ENCODE assay signal across 8 mouse cellular contexts in the genomic region with DNA sequence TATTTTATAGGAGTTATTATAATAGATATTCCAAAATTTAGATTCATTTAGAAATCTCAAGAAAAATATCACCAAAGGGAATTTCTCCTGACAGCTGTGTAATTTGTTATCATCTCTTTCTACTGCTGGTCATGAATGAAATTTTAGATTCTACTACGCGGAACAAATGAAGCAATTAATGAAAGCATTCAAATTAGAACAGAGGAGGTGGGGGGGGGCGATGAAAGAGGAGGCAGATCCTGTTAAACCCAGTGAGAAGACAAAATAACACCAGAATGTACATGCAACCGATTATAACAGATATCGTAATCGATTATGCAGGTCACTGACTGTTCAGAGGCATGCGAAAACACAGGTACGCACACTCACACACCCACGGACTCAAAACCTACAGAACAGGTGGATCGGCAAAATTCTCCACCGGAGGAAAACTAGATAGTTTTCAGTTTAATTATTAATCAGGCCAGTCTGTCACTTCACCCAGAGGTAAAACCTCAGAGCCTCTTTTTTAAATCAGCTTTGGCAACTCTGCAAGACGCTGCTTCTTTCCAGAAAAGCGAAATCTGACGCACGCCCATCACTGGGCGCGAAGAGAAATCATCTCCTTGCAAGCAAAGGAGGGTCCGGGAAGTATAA. TPM values are rescaled to one million over a fixed set of nuclear protein-coding genes. Genes with fewer than 3 reads are reported as not detected.
DNase-seq lines count a peak whose midpoint lies in the region; ATAC-seq and TF ChIP-seq lines count a peak whose summit lies in the region.

No protein-coding gene starts in this region.

- H3K36me3 ChIP-seq in hindbrain, postnatal 0 days (ENCODE audit: insufficient read depth, low read length): no peaks in the 10 kb centered on the region

- no peaks in the 10 kb centered on the region for H3K4me1 ChIP-seq in lung, adult 2 months (ENCODE audit: control insufficient read depth, insufficient read depth, low read length)
- H3K4me1 ChIP-seq in hindbrain, postnatal 0 days (ENCODE audit: insufficient read depth, low read length): 0 out of 2 replicates have a peak, but pooled peaks cover 3% of the 10 kb centered on the region

- DNase-seq in lung, adult 2 months: no peak
- DNase-seq in lung, postnatal 25 days (ENCODE audit: low spot score): no peak
- DNase-seq in hindbrain, postnatal 0 days (ENCODE audit: low spot score): peak; percentile 46
- DNase-seq in lung, postnatal 36 days: peak; percentile 7
- DNase-seq in right cerebral cortex, adult 18-20 months: no peak

- H3K27ac ChIP-seq in hindbrain, postnatal 0 days: peak overlapping the region; percentile 84

- TF ChIP-seq CTCF in lung, adult 2 months (IDR thresholded peaks at IDR 0.05; ENCODE audit: insufficient read depth, low read length): no peak
- no peak for TF ChIP-seq CTCF in hindbrain, postnatal 0 days (IDR thresholded peaks at IDR 0.05; ENCODE audit: low read depth)

- no peak for TF ChIP-seq POLR2A in lung, adult 2 months (IDR thresholded peaks at IDR 0.05; ENCODE audit: borderline replicate concordance, extremely low read depth, low read depth, low read length)

- ATAC-seq in common myeloid progenitor, adult 5-6 weeks (replicated peaks; ENCODE audit: low read depth, poor library complexity, severe bottlenecking): 0 out of 2 replicates have a peak, but pooled peaks have one; percentile 7
- no peak for ATAC-seq in hindbrain, postnatal 0 days
- no peak for ATAC-seq in megakaryocyte-erythroid progenitor cell, adult 5-6 weeks (replicated peaks; ENCODE audit: low FRiP score, low TSS enrichment, poor library complexity, severe bottlenecking)
- ATAC-seq in cerebellum, adult (ENCODE audit: insufficient number of reproducible peaks, low FRiP score, low TSS enrichment): no peak; the same call in 1 of the 2 replicates

- no peaks in the 10 kb centered on the region for H3K27me3 ChIP-seq in hindbrain, postnatal 0 days (ENCODE audit: insufficient read depth, low read length)

- peak overlapping the region; percentile 74 for H3K4me2 ChIP-seq in hindbrain, postnatal 0 days (ENCODE audit: low read depth, low read length)

- 5% methylated on average over 18 of the region's 18 CpGs for WGBS in lung, adult 2 months
- WGBS in hindbrain, postnatal 0 days: 2% methylated on average over 18 of the region's 18 CpGs

- H3K4me3 ChIP-seq in lung, adult 2 months (replicated peaks; ENCODE audit: extremely low read depth, low read depth, low read length): peak overlapping the region; percentile 87
- H3K4me3 ChIP-seq in hindbrain, postnatal 0 days (ENCODE audit: low read length): peak overlapping the region; percentile 80

- peak overlapping the region; percentile 73 for H3K9ac ChIP-seq in hindbrain, postnatal 0 days (replicated peaks; ENCODE audit: low read length)

- no peaks in the 10 kb centered on the region for H3K9me3 ChIP-seq in hindbrain, postnatal 0 days (ENCODE audit: low read length)

RNA-seq across cellular contexts. Expression of a gene that starts 0.8 kb away (rescaled TPM):
- 0.67 and 1.4 TPM in 2 replicates for polyA plus RNA-seq in lung, adult 2 months (2012; rRNA removed)
- 0.05 and 0.14 TPM in 2 replicates for total RNA-seq in common myeloid progenitor, adult 5-6 weeks (2017)
- total RNA-seq in hindbrain, postnatal 0 days (2014; rRNA removed): 83.0 and 108 TPM in 2 replicates
- polyA plus RNA-seq in hindbrain, postnatal 0 days (2015; fragmentation: Nextera tagmentation; extraction: Ambion mirVana): 20.6 and 21.4 TPM in 2 replicates
- total RNA-seq in megakaryocyte-erythroid progenitor cell, adult 5-6 weeks (2014; fragmentation: Nextera tagmentation): 0.02 TPM in 1 of 2 replicates, not detected in the other
- total RNA-seq in megakaryocyte-erythroid progenitor cell, adult 5-6 weeks (2017): 0.14 TPM in 1 of 2 replicates, not detected in the other

Comparison
In these comparisons a context has a peak if more than half of its experiments do, and no peak if none do; other contexts are left out.
1. DNase-seq: peak in hindbrain, postnatal 0 days (single experiment) and lung, postnatal 36 days (single experiment); none in lung, adult 2 months (single experiment), lung, postnatal 25 days (single experiment) and right cerebral cortex, adult 18-20 months (single experiment).
2. RNA of a gene that starts 0.8 kb away (total RNA-seq): 83.0 to 108 TPM in hindbrain, postnatal 0 days; 0.02 to 0.14 TPM in megakaryocyte-erythroid progenitor cell, adult 5-6 weeks and 0.05 to 0.14 TPM in common myeloid progenitor, adult 5-6 weeks; every median in the first group is over 10 times any median in the second.